Mouse (Mus musculus): ENCODE data around the gene Rmnd5b. TPM values are rescaled to one million over a fixed set of nuclear protein-coding genes. Genes with fewer than 3 reads are reported as not detected.
A peak's percentile ranks its signal among the peaks of the same experiment; 100 is the strongest.

Rmnd5b gene
- polyA plus RNA-seq, 1 experiment from 2014 or later: 39.9 TPM

GRCm38 (mm10) chr11:51658705-51659104, 23.0 kb upstream of the Rmnd5b start:
- no peaks in the 10 kb centered on the region for H3K9me3 ChIP-seq
- WGBS: 41% methylated on average over 6 of the region's 6 CpGs
- peaks cover 10% of the 10 kb centered on the region for H3K4me1 ChIP-seq
- H3K36me3 ChIP-seq: no peaks in the 10 kb centered on the region
- peak overlapping the region; percentile 21; the same call in 1 of the 2 replicates for H3K27ac ChIP-seq
- ATAC-seq (ENCODE audit: insufficient read depth, low FRiP score, low read depth): peak; percentile 78; the same call in 1 of the 2 replicates
- H3K4me2 ChIP-seq: no peak overlapping the region
- H3K4me3 ChIP-seq (replicated peaks): no peak overlapping the region
- H3K27me3 ChIP-seq (replicated peaks): no peaks in the 10 kb centered on the region
- H3K9ac ChIP-seq: no peak overlapping the region

GRCm38 (mm10) chr11:51658291-51658690, 22.6 kb upstream of the Rmnd5b start:
- no peak for ATAC-seq (ENCODE audit: insufficient read depth, low FRiP score, low read depth)
- no peak overlapping the region for H3K9ac ChIP-seq

DNA sequence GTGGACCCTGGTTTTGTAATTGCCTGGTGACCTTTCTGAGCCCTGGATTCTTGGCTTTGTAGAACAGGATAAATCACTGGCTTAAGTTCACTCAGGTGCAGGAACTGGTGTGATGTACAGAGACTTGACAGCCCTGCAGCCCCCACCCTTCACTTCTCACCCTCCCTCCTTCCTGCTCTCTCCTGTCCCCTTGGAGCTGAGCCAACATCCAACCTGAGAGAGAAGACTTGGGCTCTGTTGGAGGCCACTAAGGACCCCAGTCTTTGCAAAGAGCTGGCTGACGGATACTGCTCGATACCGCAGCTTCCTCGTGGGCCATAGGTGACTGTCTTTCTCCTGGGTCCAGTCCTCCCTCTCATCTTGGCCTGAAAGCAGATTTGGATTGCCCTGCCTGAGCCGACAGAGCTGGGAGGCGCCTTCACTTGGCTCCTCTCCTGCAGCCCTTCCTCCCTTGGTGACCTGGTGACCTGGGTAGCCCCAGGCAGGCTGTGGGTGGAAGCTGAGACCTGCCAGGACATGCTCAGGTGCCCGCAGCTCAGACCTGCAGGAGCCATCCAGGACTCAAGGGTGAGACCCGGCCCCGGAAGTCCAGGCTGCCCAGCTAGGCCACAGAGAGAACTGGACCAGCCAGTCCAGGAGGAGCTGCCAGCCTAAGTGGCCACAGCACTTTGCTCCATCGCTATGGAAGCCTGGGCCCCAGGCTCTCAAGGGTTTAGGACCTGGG, 21.3 kb upstream of the Rmnd5b start:
- H3K9ac ChIP-seq: no peak overlapping the region
- no peak for ATAC-seq (ENCODE audit: insufficient read depth, low FRiP score, low read depth)
- no peaks in the 10 kb centered on the region for H3K9me3 ChIP-seq
- peaks cover 10% of the 10 kb centered on the region for H3K4me1 ChIP-seq
- no peak overlapping the region for H3K4me3 ChIP-seq (replicated peaks)
- H3K27ac ChIP-seq: 0 out of 2 replicates have a peak overlapping the region, but pooled peaks have one; percentile 1
- no peaks in the 10 kb centered on the region for H3K36me3 ChIP-seq
- no peak overlapping the region for H3K4me2 ChIP-seq
- WGBS: 77% methylated on average over 10 of the region's 10 CpGs
- no peaks in the 10 kb centered on the region for H3K27me3 ChIP-seq (replicated peaks)

More at GRCm38 (mm10) chr11:51658291-51658690, 22.6 kb upstream of the Rmnd5b start:
- WGBS: 44% methylated on average over 7 of the region's 7 CpGs
- no peaks in the 10 kb centered on the region for H3K27me3 ChIP-seq (replicated peaks)
- H3K27ac ChIP-seq: peak overlapping the region; percentile 21; the same call in 1 of the 2 replicates
- H3K4me2 ChIP-seq: no peak overlapping the region
- no peaks in the 10 kb centered on the region for H3K36me3 ChIP-seq
- no peaks in the 10 kb centered on the region for H3K9me3 ChIP-seq
- H3K4me3 ChIP-seq (replicated peaks): no peak overlapping the region
- peaks cover 10% of the 10 kb centered on the region for H3K4me1 ChIP-seq

- Histone ChIP-seq H3K9me3 (no peaks in the 10 kb centered on the region), H3K36me3 (no peaks in the 10 kb centered on the region), H3K27me3 (replicated peaks) (no peaks in the 10 kb centered on the region), H3K9ac (no peak overlapping the region), H3K4me2 (no peak overlapping the region), H3K4me1 (peaks cover 17% of the 10 kb centered on the region), H3K4me3 (replicated peaks) (no peak overlapping the region), H3K27ac (no peak overlapping the region)
- ATAC-seq (ENCODE audit: insufficient read depth, low FRiP score, low read depth): no peak
- 91% methylated on average over 3 of the region's 3 CpGs for WGBS
These were observed 19.2 kb upstream of the Rmnd5b start for GRCm38 (mm10) chr11:51654891-51655290.

- Histone ChIP-seq H3K4me1 (peaks cover 18% of the 10 kb centered on the region), H3K9me3 (no peaks in the 10 kb centered on the region), H3K4me3 (replicated peaks) (no peak overlapping the region), H3K27me3 (replicated peaks) (no peaks in the 10 kb centered on the region), H3K36me3 (no peaks in the 10 kb centered on the region), H3K9ac (no peak overlapping the region), H3K4me2 (no peak overlapping the region), H3K27ac (no peak overlapping the region)
- WGBS: 82% methylated on average over 6 of the region's 6 CpGs
- ATAC-seq (ENCODE audit: insufficient read depth, low FRiP score, low read depth): no peak
These were observed 18.0 kb upstream of the Rmnd5b start for GRCm38 (mm10) chr11:51653736-51654135.

- Histone ChIP-seq H3K36me3 (no peaks in the 10 kb centered on the region), H3K27me3 (replicated peaks) (no peaks in the 10 kb centered on the region), H3K4me3 (replicated peaks) (no peak overlapping the region), H3K9me3 (no peaks in the 10 kb centered on the region), H3K4me2 (no peak overlapping the region), H3K27ac (no peak overlapping the region), H3K9ac (no peak overlapping the region), H3K4me1 (peaks cover 15% of the 10 kb centered on the region)
- ATAC-seq (ENCODE audit: insufficient read depth, low FRiP score, low read depth): no peak
- 89% methylated on average over 4 of the region's 4 CpGs for WGBS
These were observed 17.3 kb upstream of the Rmnd5b start for GRCm38 (mm10) chr11:51652889-51653418.

- peak within 1 kb of the TSS; percentile 91 for H3K27ac ChIP-seq
- ATAC-seq (ENCODE audit: insufficient read depth, low FRiP score, low read depth): peak; percentile 82
- peak within 1 kb of the TSS; percentile 78 for H3K4me3 ChIP-seq (replicated peaks)
- peak within 1 kb of the TSS; percentile 60 for H3K9ac ChIP-seq
- H3K9me3 ChIP-seq: no peaks in the 10 kb centered on the region
- H3K36me3 ChIP-seq: no peaks in the 10 kb centered on the region
- H3K27me3 ChIP-seq (replicated peaks): no peaks in the 10 kb centered on the region
- H3K4me1 ChIP-seq: peaks cover 24% of the 10 kb centered on the region
- peak within 1 kb of the TSS; percentile 97 for H3K4me2 ChIP-seq
- 1% methylated on average over 67 of the region's 70 CpGs for WGBS
These were observed 15.2 kb upstream of the Rmnd5b start, which contains the start of the genes N4bp3 and D930048N14Rik for GRCm38 (mm10) chr11:51650691-51651515. N4bp3 (minus strand) TSS chr11:51650842. D930048N14Rik (plus strand) TSS chr11:51650954.

- no peaks in the 10 kb centered on the region for H3K27me3 ChIP-seq (replicated peaks)
- peak overlapping the region; percentile 60 for H3K9ac ChIP-seq
- peaks cover 24% of the 10 kb centered on the region for H3K4me1 ChIP-seq
- H3K4me2 ChIP-seq: peak overlapping the region; percentile 97
- peak; percentile 19; the same call in 1 of the 2 replicates for ATAC-seq (ENCODE audit: insufficient read depth, low FRiP score, low read depth)
- WGBS: under 1% methylated on average over 30 of the region's 30 CpGs
- H3K36me3 ChIP-seq: no peaks in the 10 kb centered on the region
- peak overlapping the region; percentile 91 for H3K27ac ChIP-seq
- peak overlapping the region; percentile 78 for H3K4me3 ChIP-seq (replicated peaks)
- no peaks in the 10 kb centered on the region for H3K9me3 ChIP-seq
These were observed 14.6 kb upstream of the Rmnd5b start for GRCm38 (mm10) chr11:51650261-51650660.

GRCm38 (mm10) chr11:51649889-51650199, 14.1 kb upstream of the Rmnd5b start:
- H3K36me3 ChIP-seq: no peaks in the 10 kb centered on the region
- H3K4me2 ChIP-seq: peak overlapping the region; percentile 97
- no peaks in the 10 kb centered on the region for H3K27me3 ChIP-seq (replicated peaks)
- 0 out of 2 replicates have a peak overlapping the region, but pooled peaks have one; percentile 91 for H3K27ac ChIP-seq
- H3K4me3 ChIP-seq (replicated peaks): peak overlapping the region; percentile 78
- H3K4me1 ChIP-seq: peaks cover 24% of the 10 kb centered on the region
- no peak for ATAC-seq (ENCODE audit: insufficient read depth, low FRiP score, low read depth)
- 5% methylated on average over 7 of the region's 7 CpGs for WGBS
- H3K9me3 ChIP-seq: no peaks in the 10 kb centered on the region
- peak overlapping the region; percentile 60 for H3K9ac ChIP-seq

DNA sequence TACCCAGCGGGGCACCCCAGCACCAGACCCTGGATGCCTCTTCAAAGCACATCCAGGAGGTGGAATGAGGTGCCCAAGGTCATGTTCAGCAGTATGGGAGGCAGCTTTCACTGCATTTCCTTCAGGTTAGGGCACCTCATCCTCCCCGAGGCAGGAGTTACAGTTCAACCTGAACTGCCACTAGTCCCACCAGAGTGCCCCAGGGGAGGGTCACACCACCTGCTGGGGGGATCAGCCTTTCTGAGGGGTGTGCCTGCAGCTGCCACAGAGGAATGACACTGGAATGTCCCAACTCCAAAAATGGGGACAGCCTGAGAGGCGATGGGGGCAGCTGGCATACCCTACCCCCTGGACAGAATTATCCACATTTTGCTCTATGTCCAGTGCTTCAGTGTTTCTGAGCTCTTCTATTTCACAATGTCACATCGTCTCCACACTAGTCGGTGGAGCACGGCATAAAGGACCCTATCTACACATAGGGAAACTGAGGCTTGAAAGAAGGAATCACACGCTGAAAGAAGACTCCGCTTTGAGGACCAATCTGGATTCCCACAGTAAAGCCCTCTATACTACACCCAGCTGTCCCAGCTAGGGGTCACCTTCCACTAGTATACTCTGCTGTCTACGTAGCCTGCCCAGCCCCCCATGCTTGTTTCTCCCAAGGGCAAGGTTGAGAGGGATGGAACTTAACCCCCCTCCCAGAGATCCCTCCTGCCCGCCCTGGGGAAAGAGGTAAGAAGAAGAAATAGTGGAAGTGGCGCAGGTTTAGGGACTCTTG, 13.6 kb upstream of the Rmnd5b start:
- 51% methylated on average over 11 of the region's 11 CpGs for WGBS
- H3K9ac ChIP-seq: peak overlapping the region; percentile 60
- no peaks in the 10 kb centered on the region for H3K36me3 ChIP-seq
- no peaks in the 10 kb centered on the region for H3K27me3 ChIP-seq (replicated peaks)
- H3K9me3 ChIP-seq: no peaks in the 10 kb centered on the region
- peaks cover 24% of the 10 kb centered on the region for H3K4me1 ChIP-seq
- H3K4me2 ChIP-seq: peak overlapping the region; percentile 97
- ATAC-seq (ENCODE audit: insufficient read depth, low FRiP score, low read depth): no peak
- H3K4me3 ChIP-seq (replicated peaks): peak overlapping the region; percentile 78
- H3K27ac ChIP-seq: peak overlapping the region; percentile 1; the same call in 1 of the 2 replicates

- H3K36me3 ChIP-seq: peaks cover 4% of the 10 kb centered on the region; the same call in 1 of the 2 replicates
- 19% methylated on average over 3 of the region's 3 CpGs for WGBS
- no peaks in the 10 kb centered on the region for H3K9me3 ChIP-seq
- no peak overlapping the region for H3K27ac ChIP-seq
- no peaks in the 10 kb centered on the region for H3K27me3 ChIP-seq (replicated peaks)
- no peak for ATAC-seq (ENCODE audit: insufficient read depth, low FRiP score, low read depth)
- peak overlapping the region; percentile 78; the same call in 1 of the 2 replicates for H3K4me3 ChIP-seq (replicated peaks)
- H3K4me1 ChIP-seq: peaks cover 25% of the 10 kb centered on the region
- H3K4me2 ChIP-seq: 0 out of 2 replicates have a peak overlapping the region, but pooled peaks have one; percentile 97
- no peak overlapping the region for H3K9ac ChIP-seq
These were observed 12.9 kb upstream of the Rmnd5b start for GRCm38 (mm10) chr11:51648566-51648965.

Measured in stomach, embryonic 15.5 days (tissue).